Mouse (Mus musculus) A20 (cell line): ENCODE results near the gene Pdk1.

ENCODE experiments used
- DNase-seq: peaks from one replicate; pipeline ENCODE4 v3.0.0-alpha.2; 2011; ENCODE audit warnings: low read depth, low spot score

Gene Pdk1

GRCm38 (mm10) chr2:71938716-71939393, 65.8 kb downstream of the Pdk1 start:
- no peak for DNase-seq

GRCm38 (mm10) chr2:71941005-71941720, 68.1 kb downstream of the Pdk1 start:
- DNase-seq = peak; percentile 31

DNA sequence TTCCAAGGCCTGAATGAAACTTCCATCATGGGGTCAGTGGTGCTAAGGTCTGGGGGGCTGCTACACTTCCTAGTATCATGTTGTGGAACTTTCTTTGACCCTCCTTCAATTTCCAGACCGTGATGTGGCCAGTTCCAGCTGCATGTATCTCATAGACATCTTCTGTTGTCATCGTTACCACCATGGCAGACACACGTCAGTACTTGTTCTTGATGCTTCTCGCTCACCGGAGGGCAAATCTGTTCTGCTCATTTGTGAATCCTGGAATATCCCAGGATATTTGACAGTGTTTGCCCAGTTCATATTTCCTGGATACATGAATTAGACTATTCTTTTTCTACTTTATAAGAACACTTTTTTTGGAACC, 68.7 kb downstream of the Pdk1 start:
- DNase-seq = no peak

DNA sequence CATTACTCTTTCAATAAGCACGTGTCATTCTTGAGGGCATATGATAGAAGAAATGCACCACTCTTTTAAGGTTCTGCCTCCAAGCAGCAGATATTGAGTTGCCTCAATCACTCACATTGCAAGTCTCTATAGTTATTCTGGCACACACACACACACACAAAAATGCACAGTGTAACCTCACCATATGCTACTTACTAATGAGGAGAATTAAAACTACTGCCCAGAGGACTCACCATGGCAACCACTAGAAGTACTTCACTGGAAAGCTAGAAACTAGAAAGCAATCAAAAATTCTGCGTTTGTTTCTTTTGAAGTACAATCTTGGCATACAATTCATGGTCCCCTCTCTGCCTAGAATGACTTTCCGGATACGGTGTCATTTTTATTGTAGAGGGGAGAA, 78.2 kb downstream of the Pdk1 start:
- DNase-seq = no peak
